Mouse (Mus musculus) neural tube, embryonic 11.5 days (tissue): ENCODE measurements at regions not wholly inside any gene's neighbourhood (a gene's known extent, or its start where the extent isn't known, plus 50 kb on each side); places are given as distances from the start of the nearest gene placed in this dataset.

Source experiments
- ATAC-seq: fragments of 200-750 bp; cut with Nextera tagmentation; 2 replicates; pipeline ENCODE4 v1.8.0; 2017; ENCODE audit warnings: moderate number of reproducible peaks, mild to moderate bottlenecking, moderate TSS enrichment, moderate library complexity; ENCODE audit not compliant: insufficient read depth, low FRiP score, low TSS enrichment
- DNase-seq: peaks from one replicate; pipeline ENCODE4 v3.0.0-alpha.2; 2015; ENCODE audit warnings: low spot score
- H3K27ac ChIP-seq: fragments of 300-500 bp; sonication (generic); 2 replicates; pipeline ENCODE4 v1.5.1; 2014; ENCODE audit warnings: low read depth, mild to moderate bottlenecking, low read length
- H3K27me3 ChIP-seq: fragments of 300-500 bp; sonication (generic); 2 replicates; pipeline ENCODE4 v1.6.1; 2014; ENCODE audit warnings: mild to moderate bottlenecking, low read length, mixed read lengths; ENCODE audit not compliant: control insufficient read depth, insufficient read depth
- H3K36me3 ChIP-seq: fragments of 300-500 bp; sonication (generic); 2 replicates; pipeline ENCODE4 v1.6.1; 2014; ENCODE audit warnings: mild to moderate bottlenecking, low read length, moderate library complexity, mixed read lengths; ENCODE audit not compliant: control insufficient read depth, insufficient read depth
- H3K4me1 ChIP-seq: fragments of 300-500 bp; sonication (generic); 2 replicates; pipeline ENCODE4 v1.6.1; 2014; ENCODE audit warnings: low read length, mixed read lengths; ENCODE audit not compliant: control insufficient read depth, insufficient read depth
- H3K4me2 ChIP-seq: fragments of 300-500 bp; sonication (generic); 2 replicates; pipeline ENCODE4 v1.6.1; 2014; ENCODE audit warnings: low read depth, mild to moderate bottlenecking, moderate library complexity
- H3K4me3 ChIP-seq: fragments of 300-500 bp; sonication (generic); 2 replicates; pipeline ENCODE4 v1.5.1; 2014; ENCODE audit warnings: low read depth, low read length
- H3K9ac ChIP-seq: fragments of 300-500 bp; sonication (generic); 2 replicates; pipeline ENCODE4 v1.6.1; 2014; ENCODE audit warnings: mild to moderate bottlenecking, low read length
- H3K9me3 ChIP-seq: fragments of 300-500 bp; sonication (generic); 2 replicates; pipeline ENCODE4 v1.6.1; 2016; ENCODE audit warnings: low read length; ENCODE audit not compliant: control insufficient read depth
- WGBS: fragments of 180-500 bp; shearing (Covaris S2); extraction: QIAGEN DNeasy Blood & Tissue Kit; methylation state at CpG from one replicate; pipeline ENCODE4 v1.1.7; 2014; 5-methylcytosine and 5-hydroxymethylcytosine counted together

GRCm38 (mm10) chr4:153603056-153603840 lies 120.6 kb upstream of the Ajap1 start:
- DNase-seq (no peak), ATAC-seq (no peak)
- Histone ChIP-seq H3K4me2 (no peak overlapping the region), H3K4me1 (no peaks in the 10 kb centered on the region), H3K4me3 (no peak overlapping the region), H3K27ac (no peak overlapping the region), H3K27me3 (no peaks in the 10 kb centered on the region), H3K36me3 (no peaks in the 10 kb centered on the region), H3K9me3 (no peaks in the 10 kb centered on the region), H3K9ac (no peak overlapping the region)
- 87% methylated on average over 11 of the region's 11 CpGs for WGBS

GRCm38 (mm10) chr4:153603936-153604335 lies 121.3 kb upstream of the Ajap1 start:
- DNase-seq (no peak), ATAC-seq (no peak)
- H3K4me1 ChIP-seq, result no peaks in the 10 kb centered on the region
- WGBS, result 86% methylated on average over 7 of the region's 7 CpGs
- H3K9me3 ChIP-seq, result no peaks in the 10 kb centered on the region
- H3K27ac ChIP-seq, result no peak overlapping the region
- H3K4me3 ChIP-seq, result no peak overlapping the region
- no peak overlapping the region for H3K4me2 ChIP-seq
- no peaks in the 10 kb centered on the region for H3K36me3 ChIP-seq
- no peak overlapping the region for H3K9ac ChIP-seq
- H3K27me3 ChIP-seq, result no peaks in the 10 kb centered on the region

- Histone ChIP-seq H3K4me1 (no peaks in the 10 kb centered on the region), H3K27me3 (no peaks in the 10 kb centered on the region), H3K9ac (no peak overlapping the region), H3K9me3 (no peaks in the 10 kb centered on the region), H3K4me2 (no peak overlapping the region), H3K4me3 (no peak overlapping the region), H3K27ac (no peak overlapping the region), H3K36me3 (no peaks in the 10 kb centered on the region)
- DNase-seq (no peak), ATAC-seq (no peak)
- 89% methylated on average over 16 of the region's 16 CpGs for WGBS
Measured at GRCm38 (mm10) chr4:153604695-153605485, 122.3 kb upstream of the Ajap1 start.

GRCm38 (mm10) chr4:153616058-153616457 lies 133.4 kb upstream of the Ajap1 start:
- H3K4me2 ChIP-seq, result no peak overlapping the region
- ATAC-seq, result no peak
- no peak overlapping the region for H3K9ac ChIP-seq
- H3K4me1 ChIP-seq, result no peaks in the 10 kb centered on the region
- no peak for DNase-seq
- 85% methylated on average over 8 of the region's 8 CpGs for WGBS
- no peaks in the 10 kb centered on the region for H3K36me3 ChIP-seq
- H3K27ac ChIP-seq, result no peak overlapping the region
- H3K9me3 ChIP-seq, result no peaks in the 10 kb centered on the region
- no peaks in the 10 kb centered on the region for H3K27me3 ChIP-seq
- no peak overlapping the region for H3K4me3 ChIP-seq

GRCm38 (mm10) chr4:153616938-153617337 lies 134.3 kb upstream of the Ajap1 start:
- H3K9ac ChIP-seq, result no peak overlapping the region
- H3K9me3 ChIP-seq, result no peaks in the 10 kb centered on the region
- no peak for DNase-seq
- no peaks in the 10 kb centered on the region for H3K27me3 ChIP-seq
- no peaks in the 10 kb centered on the region for H3K4me1 ChIP-seq
- no peak overlapping the region for H3K4me3 ChIP-seq
- 87% methylated on average over 6 of the region's 6 CpGs for WGBS
- no peaks in the 10 kb centered on the region for H3K36me3 ChIP-seq
- no peak overlapping the region for H3K27ac ChIP-seq
- H3K4me2 ChIP-seq, result no peak overlapping the region
- ATAC-seq, result no peak

GRCm38 (mm10) chr4:153620871-153621270 lies 138.3 kb upstream of the Ajap1 start:
- WGBS, result 78% methylated on average over 5 of the region's 5 CpGs

GRCm38 (mm10) chr4:153631161-153631560 lies 148.6 kb upstream of the Ajap1 start:
- H3K4me3 ChIP-seq, result no peak overlapping the region
- DNase-seq (no peak), ATAC-seq (no peak)
- no peak overlapping the region for H3K9ac ChIP-seq
- no peak overlapping the region for H3K27ac ChIP-seq
- no peaks in the 10 kb centered on the region for H3K9me3 ChIP-seq
- WGBS, result 75% methylated on average over 7 of the region's 7 CpGs
- no peak overlapping the region for H3K4me2 ChIP-seq
- H3K36me3 ChIP-seq, result no peaks in the 10 kb centered on the region
- no peaks in the 10 kb centered on the region for H3K4me1 ChIP-seq
- H3K27me3 ChIP-seq, result no peaks in the 10 kb centered on the region

More at GRCm38 (mm10) chr4:153620871-153621270, 138.3 kb upstream of the Ajap1 start:
- Histone ChIP-seq H3K9ac (no peak overlapping the region), H3K36me3 (no peaks in the 10 kb centered on the region), H3K27ac (no peak overlapping the region), H3K9me3 (no peaks in the 10 kb centered on the region), H3K4me3 (no peak overlapping the region), H3K27me3 (no peaks in the 10 kb centered on the region), H3K4me2 (no peak overlapping the region), H3K4me1 (no peaks in the 10 kb centered on the region)
- ATAC-seq, result no peak
- DNase-seq, result no peak

GRCm38 (mm10) chr4:153632056-153632455 lies 149.4 kb upstream of the Ajap1 start:
- 95% methylated on average over 5 of the region's 5 CpGs for WGBS

GRCm38 (mm10) chr4:153632551-153632950 lies 149.9 kb upstream of the Ajap1 start:
- Histone ChIP-seq H3K4me1 (no peaks in the 10 kb centered on the region), H3K9me3 (no peaks in the 10 kb centered on the region), H3K4me2 (no peak overlapping the region), H3K4me3 (no peak overlapping the region), H3K36me3 (no peaks in the 10 kb centered on the region), H3K9ac (no peak overlapping the region), H3K27me3 (no peaks in the 10 kb centered on the region), H3K27ac (no peak overlapping the region)
- ATAC-seq (no peak), DNase-seq (no peak)
- WGBS, result 86% methylated on average over 19 of the region's 19 CpGs

More at GRCm38 (mm10) chr4:153632056-153632455, 149.4 kb upstream of the Ajap1 start:
- ATAC-seq, result no peak
- DNase-seq, result no peak
- no peak overlapping the region for H3K4me2 ChIP-seq
- H3K27ac ChIP-seq, result no peak overlapping the region
- H3K9ac ChIP-seq, result no peak overlapping the region
- H3K4me3 ChIP-seq, result no peak overlapping the region
- no peaks in the 10 kb centered on the region for H3K9me3 ChIP-seq
- no peaks in the 10 kb centered on the region for H3K4me1 ChIP-seq
- H3K27me3 ChIP-seq, result no peaks in the 10 kb centered on the region
- H3K36me3 ChIP-seq, result no peaks in the 10 kb centered on the region
